Mouse (Mus musculus): ENCODE results near the gene Gm6993. TPM values are rescaled to one million over a fixed set of nuclear protein-coding genes. Genes with fewer than 3 reads are reported as not detected.

Gene Gm6993
- total RNA-seq, 2 experiments from 2014 or later, result not detected

GRCm38 (mm10) chr12:31267363-31267762 lies 26.8 kb downstream of the Gm6993 start:
- intact Hi-C loops (cut with DNase I), result loop anchor here (5.0 kb wide), 2 partner anchors 35 to 100 kb away; no protein-coding TSS in a partner anchor
- no peak for DNase-seq (ENCODE audit: low spot score)

GRCm38 (mm10) chr12:31268315-31268714 lies 27.7 kb downstream of the Gm6993 start:
- intact Hi-C loops (cut with DNase I), result loop anchor here (5.0 kb wide), 2 partner anchors 34 to 101 kb away; no protein-coding TSS in a partner anchor
- no peak for DNase-seq (ENCODE audit: low spot score)

- intact Hi-C loops (cut with DNase I), result loop anchor here (5.0 kb wide), 2 partner anchors 33 to 102 kb away; no protein-coding TSS in a partner anchor
- DNase-seq (ENCODE audit: low spot score), result no peak
Observed at GRCm38 (mm10) chr12:31269020-31269597, 28.5 kb downstream of the Gm6993 start.

DNA sequence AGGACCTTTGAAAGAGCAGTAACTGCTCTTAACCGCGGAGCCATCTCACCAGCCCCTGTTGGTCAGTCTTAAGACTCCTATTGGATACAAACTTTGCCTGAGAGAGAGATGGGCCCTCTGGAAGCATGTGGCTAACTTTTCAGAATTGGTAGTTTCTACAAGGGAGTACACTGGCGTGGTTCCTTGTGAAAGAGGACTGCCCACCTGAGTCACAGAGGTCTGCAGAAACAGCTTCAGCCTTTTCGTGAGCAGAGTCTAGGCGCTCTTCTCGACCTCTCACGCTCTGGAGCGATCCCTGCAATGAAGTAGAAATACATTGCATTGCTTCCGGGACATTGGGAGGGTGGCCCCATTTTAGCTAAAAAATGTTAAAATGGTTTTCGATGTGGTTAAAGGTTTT lies 29.8 kb downstream of the Gm6993 start:
- no peak for DNase-seq (ENCODE audit: low spot score)
- intact Hi-C loops (cut with DNase I), result loop anchor here (5.0 kb wide), 1 partner anchor 143 kb away; no protein-coding TSS in a partner anchor

DNA sequence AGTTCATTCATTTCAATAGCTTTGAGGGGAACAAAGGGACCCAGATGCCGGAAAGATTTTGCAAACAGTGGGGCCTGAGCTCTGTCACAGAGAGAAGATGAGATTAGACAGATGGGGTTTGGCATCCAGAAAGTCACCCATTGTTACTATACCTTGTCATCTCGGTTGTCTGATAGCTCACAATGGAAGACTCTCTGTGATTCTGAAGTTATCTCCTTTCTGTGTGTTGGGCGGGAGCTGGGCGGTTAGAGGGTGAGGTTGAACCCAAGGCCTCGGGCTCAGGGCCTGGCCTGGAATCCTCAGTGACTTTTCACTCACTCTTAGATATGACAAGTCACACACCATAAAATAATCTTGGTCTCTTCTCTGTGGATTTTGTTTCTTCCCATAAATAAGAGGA lies 30.2 kb downstream of the Gm6993 start:
- DNase-seq (ENCODE audit: low spot score), result no peak
- intact Hi-C loops (cut with DNase I), result loop anchor here (5.0 kb wide), 1 partner anchor 143 kb away; no protein-coding TSS in a partner anchor

- intact Hi-C loops (cut with DNase I), result loop anchor here (5.0 kb wide), 1 partner anchor 144 kb away; no protein-coding TSS in a partner anchor
- no peak for DNase-seq (ENCODE audit: low spot score)
Observed at GRCm38 (mm10) chr12:31271361-31272011, 30.9 kb downstream of the Gm6993 start.

GRCm38 (mm10) chr12:31272012-31272735 lies 31.6 kb downstream of the Gm6993 start:
- intact Hi-C loops (cut with DNase I), result loop anchor here (5.0 kb wide), 1 partner anchor 145 kb away; no protein-coding TSS in a partner anchor

GRCm38 (mm10) chr12:31272846-31273245 lies 32.3 kb downstream of the Gm6993 start:
- intact Hi-C loops (cut with DNase I), result loop anchor here (5.0 kb wide), 1 partner anchor 146 kb away; no protein-coding TSS in a partner anchor
- DNase-seq (ENCODE audit: low spot score), result no peak

More at GRCm38 (mm10) chr12:31272012-31272735, 31.6 kb downstream of the Gm6993 start:
- DNase-seq (ENCODE audit: low spot score), result no peak

DNA sequence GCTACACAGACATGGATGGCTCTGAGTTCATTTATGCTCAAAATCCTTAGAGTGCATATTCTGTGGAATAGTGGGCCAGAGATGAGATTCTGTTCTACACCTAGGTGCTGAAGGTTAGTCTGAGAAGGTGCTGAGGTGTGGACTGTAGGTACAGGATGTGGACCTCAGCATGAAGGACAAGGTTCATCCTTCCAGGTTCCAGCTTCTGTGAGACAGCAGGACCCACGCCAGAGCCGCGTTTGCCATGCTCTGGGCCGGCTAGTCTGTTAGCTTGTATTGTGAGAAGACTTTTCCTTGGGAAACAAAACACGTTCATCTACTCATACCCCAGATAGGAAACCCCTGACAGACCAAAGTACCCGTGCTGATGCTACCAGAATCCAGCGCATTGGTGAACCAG lies 33.1 kb downstream of the Gm6993 start:
- DNase-seq (ENCODE audit: low spot score), result no peak
- intact Hi-C loops (cut with DNase I), result loop anchor here (5.0 kb wide), 1 partner anchor 146 kb away; no protein-coding TSS in a partner anchor

GRCm38 (mm10) chr12:31275411-31275810 lies 34.8 kb downstream of the Gm6993 start:
- intact Hi-C loops (cut with DNase I), result no loop called here
- no peak for DNase-seq (ENCODE audit: low spot score)

DNA sequence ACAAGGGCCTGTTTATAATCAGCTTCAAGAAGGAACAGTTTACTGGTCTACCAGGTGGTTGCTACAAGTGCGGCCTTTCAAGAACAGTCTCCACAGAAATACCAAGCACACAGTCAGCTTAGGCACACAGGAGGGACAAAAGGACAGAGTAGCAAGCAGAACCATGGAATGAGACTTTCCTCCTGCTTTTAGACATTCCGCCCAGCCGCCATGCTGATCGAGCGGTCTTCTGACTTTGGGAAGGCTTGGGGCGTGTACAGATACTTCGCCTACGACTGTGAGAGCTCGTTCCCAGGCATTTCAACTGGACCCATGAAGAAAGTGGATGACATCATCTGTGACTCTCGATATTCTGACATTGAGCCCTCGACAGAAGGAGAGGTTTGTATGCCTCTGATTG lies 37.7 kb downstream of the Gm6993 start:
- no peak for DNase-seq (ENCODE audit: low spot score)
- intact Hi-C loops (cut with DNase I), result no loop called here

- DNase-seq (ENCODE audit: low spot score), result no peak
- intact Hi-C loops (cut with DNase I), result no loop called here
Observed at GRCm38 (mm10) chr12:31280318-31280717, 39.7 kb downstream of the Gm6993 start.

DNA sequence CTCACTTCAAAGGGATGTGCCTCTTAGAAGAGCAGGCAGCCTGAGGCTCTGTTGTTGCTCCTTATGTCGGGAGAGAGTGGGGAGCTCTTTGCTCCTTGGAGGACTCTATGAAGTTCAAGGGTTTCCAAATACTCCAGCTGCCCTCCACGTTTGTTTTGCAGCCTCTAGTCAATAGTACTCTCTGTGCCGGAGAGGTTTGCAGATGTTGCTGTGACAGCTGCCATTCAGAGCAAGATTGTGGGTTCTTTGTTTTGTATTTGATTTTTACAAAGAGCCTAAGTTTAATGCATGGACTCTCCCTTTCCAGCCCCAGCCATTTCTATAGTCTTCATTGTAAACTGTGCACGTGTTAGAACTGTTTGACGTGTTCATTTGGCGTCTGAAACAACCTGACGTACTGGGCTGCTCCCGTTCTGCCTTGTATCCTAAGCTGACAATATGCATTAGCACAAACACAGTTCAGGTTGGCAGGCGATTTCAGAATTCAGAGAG lies 40.6 kb downstream of the Gm6993 start:
- intact Hi-C loops (cut with DNase I), result no loop called here
- no peak for DNase-seq (ENCODE audit: low spot score)

DNA sequence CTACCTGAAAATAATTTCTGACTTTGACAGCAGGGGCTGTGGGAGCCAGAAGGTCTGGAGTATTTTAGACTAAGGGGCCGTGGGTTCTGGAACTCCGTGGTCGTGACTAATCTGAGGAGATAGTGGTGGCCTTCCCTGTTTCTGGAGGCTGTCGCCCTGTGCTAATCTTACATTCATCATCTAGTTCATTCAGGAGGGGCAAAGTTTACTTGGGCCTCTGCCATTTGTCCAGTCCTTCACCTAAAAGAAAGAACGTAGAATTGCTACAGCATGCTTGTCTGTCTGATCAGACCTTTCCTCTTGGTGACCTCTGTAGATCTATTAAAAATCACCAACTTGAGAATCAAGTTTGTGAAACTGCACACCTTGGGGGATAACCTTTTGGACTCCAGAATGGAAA lies 41.7 kb downstream of the Gm6993 start:
- no peak for DNase-seq (ENCODE audit: low spot score)
- intact Hi-C loops (cut with DNase I), result no loop called here

DNA sequence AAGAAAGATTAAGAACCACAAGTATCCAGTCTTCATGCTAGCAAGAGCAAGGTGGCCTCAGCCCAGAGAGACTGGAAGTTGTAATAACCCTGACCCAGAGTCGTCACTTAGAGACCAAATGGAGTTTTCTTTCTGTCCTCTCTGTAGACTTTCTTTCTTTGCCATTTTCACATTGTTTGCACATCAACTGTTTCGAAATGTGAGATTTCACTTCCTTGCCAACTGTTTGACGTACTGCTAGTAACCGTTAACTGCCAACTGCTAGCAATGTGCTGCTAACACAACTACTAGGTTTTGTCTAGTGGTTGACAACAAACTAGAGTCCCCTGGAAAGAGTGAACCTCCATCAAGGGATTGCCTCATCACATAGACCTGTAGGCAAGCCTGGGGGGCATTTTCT lies 42.6 kb downstream of the Gm6993 start:
- DNase-seq (ENCODE audit: low spot score), result no peak
- intact Hi-C loops (cut with DNase I), result no loop called here

- intact Hi-C loops (cut with DNase I), result no loop called here
- no peak for DNase-seq (ENCODE audit: low spot score)
Observed at GRCm38 (mm10) chr12:31283617-31284136, 43.1 kb downstream of the Gm6993 start.

DNA sequence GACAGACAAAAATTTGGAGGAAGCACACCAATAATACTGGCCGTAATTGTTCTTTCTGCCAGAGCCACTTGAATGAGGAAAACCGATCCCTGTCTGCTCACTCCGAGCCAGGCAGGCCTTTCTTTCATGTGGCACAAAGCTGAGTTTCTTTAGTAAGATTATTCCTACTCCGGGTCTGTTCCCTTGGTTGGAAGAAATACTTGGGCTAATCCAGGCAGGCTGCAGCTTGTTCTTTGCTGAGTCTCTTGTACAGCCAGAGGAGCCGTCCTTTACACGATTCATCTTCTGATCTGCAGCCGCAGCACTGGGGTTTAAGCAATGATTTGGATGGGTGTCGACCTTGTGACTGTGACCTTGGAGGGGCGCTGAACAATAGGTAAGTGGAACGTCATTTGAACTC lies 48.5 kb downstream of the Gm6993 start:
- DNase-seq (ENCODE audit: low spot score), result no peak
- intact Hi-C loops (cut with DNase I), result no loop called here

All from heart, postnatal 25 days (tissue).